Mouse (Mus musculus) hematopoietic stem cell, adult 5-6 weeks (primary cell): ENCODE measurements at regions not wholly inside any gene's neighbourhood (a gene's known extent, or its start where the extent isn't known, plus 50 kb on each side); places are given as distances from the start of the nearest gene placed in this dataset.
"Not testable (repeated sequence)": the region's sequence is repeated elsewhere in the genome, so short reads cannot be mapped to it uniquely, and the experiment has no call there.

Experiments
- ATAC-seq, 2 experiments: fragments of 125-278 bp in 1 of 2; replicated peaks in 1 of 2; 2 replicates each; pipeline ENCODE4 v1.8.0; 2016 to 2017; ENCODE audit warnings: inconsistent platforms in 2 of 2, mild to moderate bottlenecking in 2 of 2, moderate number of reproducible peaks in 2 of 2, low read depth in 1 of 2, moderate TSS enrichment in 1 of 2; ENCODE audit not compliant: low FRiP score in 2 of 2, poor library complexity in 2 of 2, severe bottlenecking in 2 of 2, insufficient read depth in 1 of 2, low TSS enrichment in 1 of 2

DNA sequence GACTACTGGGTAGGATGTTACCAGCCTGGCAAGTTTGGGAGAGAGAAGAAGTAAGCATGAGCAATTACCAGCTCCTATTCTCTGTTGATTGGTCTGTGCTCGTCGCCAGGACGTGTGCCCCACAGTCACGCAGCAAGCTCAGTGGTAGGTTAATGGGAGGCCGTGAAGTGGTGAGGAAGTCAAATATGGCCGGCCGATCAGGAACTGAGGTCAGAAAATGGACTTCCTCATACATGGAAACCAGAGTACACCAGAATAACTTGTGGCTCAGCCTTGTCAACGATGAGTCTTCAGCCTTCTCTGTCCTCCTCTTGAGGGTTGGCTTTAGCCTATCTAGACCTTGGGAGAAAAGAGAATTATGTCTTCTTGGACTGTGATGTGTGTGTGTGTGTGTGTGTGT lies 250.3 kb downstream of the Pten start:
- no peak for ATAC-seq

- ATAC-seq: no peak
These were observed 250.8 kb downstream of the Pten start for GRCm38 (mm10) chr19:33008076-33008475.

GRCm38 (mm10) chr19:33008794-33009193 lies 251.5 kb downstream of the Pten start:
- ATAC-seq: 0 out of 4 replicates have a peak, but pooled peaks of 1 of the 2 experiments have one; percentile 27

DNA sequence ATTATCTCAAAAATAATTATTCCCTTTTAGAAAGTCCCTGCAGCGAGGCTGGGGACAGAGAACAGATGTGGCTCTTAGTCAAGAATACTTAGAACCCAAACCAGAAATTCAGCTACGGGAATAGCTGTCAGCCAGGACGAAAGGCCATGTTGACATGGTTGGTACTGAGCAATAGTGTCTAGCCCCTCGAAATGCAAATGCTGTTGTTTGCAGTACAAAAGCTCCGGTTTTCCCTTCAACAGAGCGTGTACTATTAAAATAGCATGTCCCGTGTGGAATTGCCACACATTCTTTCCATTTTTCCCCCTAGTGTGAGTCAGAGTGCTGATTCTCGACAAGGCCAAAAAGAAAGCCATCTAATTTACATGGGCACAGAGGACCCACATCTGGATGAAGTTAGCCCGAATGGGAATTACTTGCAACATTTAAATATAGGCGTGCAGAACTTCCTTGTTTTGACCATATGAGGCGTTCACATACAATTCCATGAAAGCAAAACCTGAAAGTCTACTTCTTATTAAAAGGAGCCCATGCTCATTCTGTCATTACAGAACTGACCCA lies 253.7 kb downstream of the Pten start:
- ATAC-seq: no peak

DNA sequence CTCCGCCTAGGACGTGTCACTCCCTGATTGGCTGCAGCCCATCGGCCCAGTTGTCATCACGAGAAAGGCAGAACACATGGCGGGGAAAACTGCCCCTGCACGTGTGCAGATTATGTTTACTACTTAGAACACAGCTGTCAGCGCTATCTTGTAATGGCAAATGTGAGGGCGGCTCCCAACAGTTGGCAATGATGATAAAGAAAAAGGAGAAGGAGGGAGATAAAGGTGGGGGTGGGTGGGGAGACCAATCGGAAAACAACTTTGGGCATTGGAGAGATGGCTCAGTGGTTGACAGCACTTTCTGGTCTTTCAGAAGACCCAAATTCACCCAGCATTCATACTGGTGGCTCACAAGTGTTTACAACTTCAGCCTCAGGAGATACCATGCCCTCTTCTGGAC lies 257.6 kb downstream of the Pten start:
- not testable (repeated sequence) for ATAC-seq

- no peak for ATAC-seq
These were observed 263.9 kb downstream of the Pten start for GRCm38 (mm10) chr19:33021161-33021560.

- ATAC-seq: no peak
These were observed 265.6 kb downstream of the Pten start for GRCm38 (mm10) chr19:33022839-33023428.

DNA sequence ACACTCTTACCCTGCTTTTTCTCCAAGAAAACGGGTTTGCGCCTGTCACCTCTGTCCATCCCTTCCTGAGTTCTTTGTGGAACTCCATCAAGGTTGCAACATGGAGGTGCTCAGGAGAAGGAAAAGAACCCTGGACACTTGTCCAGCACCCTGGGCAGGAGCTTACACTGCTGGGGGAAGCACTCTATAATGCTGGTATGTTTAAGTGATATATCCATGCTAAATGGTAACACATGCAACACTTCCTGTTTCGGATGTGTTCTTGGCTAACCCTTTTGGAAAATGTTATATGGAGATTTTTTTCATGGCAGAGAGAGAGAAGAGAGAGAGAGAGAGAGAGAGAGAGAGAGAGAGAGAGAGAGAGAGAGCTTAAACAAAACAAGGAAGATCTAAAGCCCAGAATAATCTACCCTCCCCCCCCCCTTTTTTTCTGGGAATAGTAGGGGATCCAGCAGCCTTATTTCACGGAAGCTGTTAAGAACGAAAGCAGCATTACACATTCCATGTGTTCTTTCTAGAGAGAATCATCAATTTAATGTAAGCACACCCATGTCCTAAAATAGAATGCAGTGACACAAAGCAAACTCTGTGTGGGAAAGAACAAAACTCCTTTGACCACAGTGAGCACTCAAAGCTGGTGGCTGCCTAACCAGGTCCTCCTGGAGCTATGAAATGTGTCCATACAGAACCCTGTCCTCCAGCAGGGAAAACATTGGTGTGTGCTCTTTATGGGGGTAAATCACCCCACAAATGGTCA lies 272.6 kb downstream of the Pten start:
- ATAC-seq: no peak

DNA sequence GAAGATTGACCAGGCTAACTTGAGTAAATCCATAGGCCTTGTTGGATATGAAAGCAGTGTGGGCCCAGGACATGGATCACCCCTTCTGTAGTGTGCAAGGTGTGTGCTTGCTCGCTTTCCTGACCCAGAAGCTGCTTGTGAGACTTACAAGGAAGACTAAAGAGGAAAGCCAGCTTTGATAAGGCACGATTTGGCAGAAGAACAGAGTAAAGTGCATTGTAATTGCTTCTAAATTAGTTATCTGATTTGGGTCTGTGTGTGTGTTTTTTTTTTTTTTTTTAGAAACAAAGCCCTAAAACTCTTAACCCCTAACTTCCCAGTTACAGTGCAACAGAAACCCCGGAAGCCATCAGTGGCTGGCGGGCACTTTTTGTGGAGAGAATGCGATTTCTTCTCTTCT lies 283.2 kb downstream of the Pten start:
- no peak for ATAC-seq

- ATAC-seq: no peak
These were observed 283.7 kb downstream of the Pten start for GRCm38 (mm10) chr19:33040991-33041390.

DNA sequence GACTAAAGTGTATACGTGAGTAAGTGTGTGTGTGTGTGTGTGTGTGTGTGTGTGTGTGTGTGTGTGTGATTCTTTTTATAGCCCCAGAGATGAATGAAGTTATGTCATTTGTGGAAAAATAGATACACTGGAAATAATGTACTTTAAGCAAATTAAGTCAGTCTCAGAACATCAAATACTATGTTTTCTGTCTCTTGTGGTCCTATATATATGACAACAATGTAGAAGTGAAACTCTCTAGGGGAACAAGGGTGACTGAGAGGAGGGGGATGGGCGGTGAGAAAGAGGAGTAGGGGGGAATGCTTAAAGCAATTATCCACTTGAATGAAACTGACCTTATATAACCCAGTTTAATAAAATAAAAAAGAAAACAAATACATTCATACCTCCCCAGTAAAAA lies 285.5 kb downstream of the Pten start:
- ATAC-seq: no peak

GRCm38 (mm10) chr19:33043696-33044095 lies 286.4 kb downstream of the Pten start:
- no peak for ATAC-seq

GRCm38 (mm10) chr19:33048754-33049442 lies 291.6 kb downstream of the Pten start:
- ATAC-seq: no peak

- no peak for ATAC-seq
These were observed 296.0 kb downstream of the Pten start for GRCm38 (mm10) chr19:33053199-33053867.

GRCm38 (mm10) chr19:33056372-33056791 lies 299.1 kb downstream of the Pten start:
- no peak; a peak in 1 of 4 replicates for ATAC-seq

GRCm38 (mm10) chr19:33061006-33061405 lies 303.7 kb downstream of the Pten start:
- ATAC-seq: no peak

DNA sequence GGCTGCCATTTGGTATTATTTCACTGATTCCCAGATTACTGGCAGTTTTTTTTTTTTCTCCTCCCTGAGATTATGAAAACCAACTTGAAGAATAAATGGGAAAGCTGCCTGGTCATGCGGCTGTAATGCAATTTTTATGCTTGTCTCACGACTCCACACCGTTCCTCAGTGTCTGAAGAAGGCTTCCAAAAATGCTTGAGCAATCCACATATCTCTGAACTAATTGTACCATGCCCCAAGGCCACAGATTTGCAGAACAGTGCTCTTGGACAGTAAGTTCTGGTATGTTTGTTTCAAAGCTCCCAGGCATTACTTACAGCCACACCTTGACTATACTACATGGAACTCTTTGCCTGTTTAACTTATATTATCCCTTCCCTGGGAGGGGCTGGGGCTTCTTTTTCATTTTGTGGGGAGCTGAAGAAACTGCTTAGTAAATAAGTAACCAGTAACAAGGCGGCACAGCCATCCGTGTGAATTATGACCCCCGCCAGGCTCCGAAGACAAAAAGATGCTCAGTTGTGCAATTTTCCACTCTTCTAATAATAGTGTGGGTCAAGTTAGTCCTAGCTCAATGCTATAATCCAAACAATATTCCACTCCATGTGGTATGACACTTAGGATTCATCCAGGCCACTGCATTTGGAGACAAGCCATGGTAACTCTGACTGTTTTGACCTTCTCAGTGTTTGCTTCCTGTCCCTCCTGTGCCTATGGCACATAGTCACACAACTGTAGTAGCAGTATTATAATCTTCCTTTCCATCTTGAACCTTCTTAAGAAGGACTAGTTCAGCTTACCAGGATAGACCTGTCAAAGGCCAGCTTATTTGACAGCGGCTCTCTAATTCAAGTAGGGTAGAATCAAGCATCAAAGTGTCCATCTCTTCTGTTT lies 305.1 kb downstream of the Pten start:
- ATAC-seq: no peak
